Mouse (Mus musculus) olfactory bulb, adult 2 months (tissue): ENCODE measurements around the gene Mmachc. TPM values are rescaled to one million over a fixed set of nuclear protein-coding genes. Genes with fewer than 3 reads are reported as not detected.

Experiments used
- H3K27ac ChIP-seq: fragments of 200-500 bp; 2 replicates; pipeline ENCODE4 v1.5.1; 2012; ENCODE audit warnings: low read depth, low read length; ENCODE audit not compliant: insufficient read depth
- H3K4me1 ChIP-seq: fragments of 200-500 bp; 2 replicates; pipeline ENCODE4 v1.6.1; 2012; ENCODE audit warnings: low read length; ENCODE audit not compliant: control insufficient read depth, insufficient read depth
- H3K4me3 ChIP-seq: fragments of 200-500 bp; 2 replicates; pipeline ENCODE4 v1.5.1; 2012; ENCODE audit warnings: mild to moderate bottlenecking, low read depth, low read length, moderate library complexity; ENCODE audit not compliant: insufficient read depth
- CTCF ChIP-seq: fragments of 200-500 bp; IDR thresholded peaks from 2 replicates; pipeline ENCODE4 v1.5.1; 2012; ENCODE audit warnings: low read depth, mild to moderate bottlenecking, low read length, moderate library complexity; ENCODE audit not compliant: insufficient read depth
- POLR2A ChIP-seq: fragments of 200-500 bp; IDR thresholded peaks from 2 replicates; pipeline ENCODE4 v1.6.1; 2012; ENCODE audit warnings: mild to moderate bottlenecking, low read depth, low read length, moderate library complexity; ENCODE audit not compliant: insufficient read depth
- whole genome bisulfite sequencing: fragments of 180-500 bp; shearing (Covaris S2); methylation state at CpG from one replicate; pipeline ENCODE4 v1.1.7; 2018; 5-methylcytosine and 5-hydroxymethylcytosine counted together
- polyA plus RNA-seq: library from polyadenylated mRNA; stranded (reverse); fragments of >200 nt; gene quantifications from 2 replicates; pipeline ENCODE4 v1.2.4, GENCODE M21; 2012; ENCODE audit warnings: low replicate concordance; ENCODE audit not compliant: missing spikeins, insufficient read depth, insufficient read length

Gene Mmachc
- polyA plus RNA-seq, 1 experiment: not detected

- H3K4me1 ChIP-seq: no peaks in the 10 kb centered on the region
- WGBS: 32% methylated on average over 2 of the region's 2 CpGs
- no peak overlapping the region for H3K27ac ChIP-seq
- TF ChIP-seq CTCF (no peak), POLR2A (no peak)
- no peak overlapping the region for H3K4me3 ChIP-seq
Measured at GRCm38 (mm10) chr4:116659474-116659873, 48.7 kb downstream of the Mmachc start.

GRCm38 (mm10) chr4:116657971-116658370, 50.2 kb downstream of the Mmachc start:
- WGBS: 45% methylated on average over 3 of the region's 3 CpGs
- TF ChIP-seq CTCF: no peak
- no peak for TF ChIP-seq POLR2A
- Histone ChIP-seq H3K4me1 (no peaks in the 10 kb centered on the region), H3K4me3 (no peak overlapping the region), H3K27ac (no peak overlapping the region)

DNA sequence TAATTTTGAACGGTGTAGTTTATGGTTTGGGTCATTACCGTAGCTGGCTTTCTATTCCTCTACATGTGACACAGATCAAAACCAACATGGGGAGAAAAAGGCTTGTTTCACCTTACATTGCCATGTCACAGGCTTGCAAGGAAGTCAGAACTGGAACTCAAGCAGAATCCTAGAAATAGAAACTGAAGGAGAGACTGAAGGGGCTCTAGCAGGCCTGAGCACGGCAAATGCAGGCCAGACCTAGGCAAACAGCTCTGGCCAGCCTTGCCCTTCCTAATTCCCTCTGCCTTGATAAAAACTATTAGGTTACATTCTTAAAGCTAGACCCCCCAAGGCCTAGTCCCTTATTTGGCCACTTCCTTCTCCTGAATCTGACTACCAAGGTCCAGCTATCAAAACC, 52.5 kb downstream of the Mmachc start:
- Histone ChIP-seq H3K27ac (no peak overlapping the region), H3K4me1 (no peaks in the 10 kb centered on the region), H3K4me3 (no peak overlapping the region)
- whole genome bisulfite sequencing: 75% methylated on average over 3 of the region's 3 CpGs
- TF ChIP-seq CTCF (no peak), POLR2A (no peak)

GRCm38 (mm10) chr4:116655100-116655499, 53.1 kb downstream of the Mmachc start:
- 77% methylated on average over 2 of the region's 2 CpGs for WGBS
- no peak overlapping the region for H3K27ac ChIP-seq

DNA sequence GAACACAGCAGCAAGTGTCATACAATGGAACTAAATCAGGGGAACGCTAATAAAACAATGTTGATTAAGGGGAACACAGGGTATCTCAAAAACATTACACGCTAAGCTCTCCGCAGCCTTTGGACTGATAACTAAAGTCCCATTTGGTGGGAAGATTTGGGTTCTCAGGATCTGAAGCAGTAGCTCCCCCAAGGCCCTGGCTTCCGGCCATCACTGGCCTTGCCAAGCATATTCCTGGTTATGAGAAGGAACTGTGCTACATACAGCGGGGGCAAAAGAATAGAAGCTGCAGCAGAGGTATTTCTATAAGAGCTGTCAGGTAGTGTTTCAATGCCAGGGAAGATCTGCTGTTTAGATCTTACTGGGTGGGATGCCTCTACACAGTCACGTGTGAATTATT, 55.0 kb downstream of the Mmachc start:
- Histone ChIP-seq H3K4me1 (peaks cover 2% of the 10 kb centered on the region; the same call in 1 of the 2 replicates), H3K27ac (no peak overlapping the region), H3K4me3 (no peak overlapping the region)
- TF ChIP-seq CTCF (no peak), POLR2A (no peak)
- WGBS: 84% methylated on average over 6 of the region's 6 CpGs

More at GRCm38 (mm10) chr4:116655100-116655499, 53.1 kb downstream of the Mmachc start:
- TF ChIP-seq CTCF (no peak), POLR2A (no peak)
- Histone ChIP-seq H3K4me1 (no peaks in the 10 kb centered on the region), H3K4me3 (no peak overlapping the region)

Other genes starting within 250 kb of the Mmachc start
- gene Mast2, start 244.2 kb downstream of the Mmachc start, polyA plus RNA-seq: 867 TPM in 1 of 2 replicates, not detected in the other
- not detected in 2 replicates for gene Ipp, start 200.9 kb downstream of the Mmachc start, polyA plus RNA-seq
- gene Tmem69, start 152.5 kb downstream of the Mmachc start, polyA plus RNA-seq: not detected in 2 replicates
- gene Gpbp1l1, start 150.7 kb downstream of the Mmachc start, polyA plus RNA-seq: 174 TPM in 1 of 2 replicates, not detected in the other
- gene Ccdc17, start 111.8 kb downstream of the Mmachc start, polyA plus RNA-seq: not detected in 2 replicates
- gene Nasp, start 80.5 kb downstream of the Mmachc start, polyA plus RNA-seq: not detected in 2 replicates
- gene Akr1a1, start 56.7 kb downstream of the Mmachc start, polyA plus RNA-seq: 1,277 TPM in 1 of 2 replicates, not detected in the other
- gene Prdx1, start 22.9 kb downstream of the Mmachc start, polyA plus RNA-seq: 633 TPM in 1 of 2 replicates, not detected in the other
- gene Ccdc163, start 103 bp upstream of the Mmachc start, polyA plus RNA-seq: not detected in 2 replicates
- not detected in 2 replicates for gene Tesk2, start 12.5 kb upstream of the Mmachc start, polyA plus RNA-seq
- not detected in 2 replicates for gene Toe1, start 99.2 kb upstream of the Mmachc start, polyA plus RNA-seq
- gene Mutyh, start 99.3 kb upstream of the Mmachc start, polyA plus RNA-seq: not detected in 2 replicates
- gene Hpdl, start 113.3 kb upstream of the Mmachc start, polyA plus RNA-seq: not detected in 2 replicates
- gene Zswim5, start 169.0 kb upstream of the Mmachc start, polyA plus RNA-seq: not detected in 2 replicates